8 mouse cellular contexts compared by ENCODE assay signal in the genomic region with DNA sequence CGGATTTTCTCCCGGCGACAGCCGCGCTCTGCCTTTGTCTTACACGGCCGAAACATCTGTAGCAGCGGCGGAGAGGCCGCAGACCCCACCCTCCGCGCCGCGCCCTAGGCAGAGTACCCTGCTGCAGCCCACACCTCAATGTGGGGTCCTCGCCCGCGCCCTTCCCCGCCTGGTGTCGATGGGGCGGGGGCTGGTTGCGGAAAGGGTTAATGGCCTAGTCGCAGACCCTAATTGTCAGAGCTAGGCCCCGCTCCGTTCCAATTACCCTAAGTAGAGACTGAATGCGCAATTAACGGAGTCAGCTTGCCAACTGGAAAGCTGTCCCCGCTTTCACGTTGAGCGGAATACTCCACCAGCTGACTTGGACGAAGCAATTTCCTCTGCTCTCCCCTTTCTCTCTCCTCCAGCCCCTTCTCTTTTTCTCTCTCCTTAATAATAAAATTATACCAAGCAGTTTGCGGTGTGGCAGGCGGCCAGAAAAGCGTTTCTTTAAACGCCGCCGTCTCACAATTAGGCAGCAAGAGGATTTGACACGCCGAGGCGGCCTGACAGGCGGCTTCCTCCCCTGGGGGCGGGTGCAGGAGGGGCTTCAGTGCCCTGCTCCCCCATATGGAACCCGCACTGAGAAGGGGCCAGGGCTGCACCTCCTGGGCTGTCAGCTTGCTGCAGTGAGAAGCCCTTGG. TPM values are rescaled to one million over a fixed set of nuclear protein-coding genes. Genes with fewer than 3 reads are reported as not detected.
DNase-seq lines count a peak whose midpoint lies in the region; ATAC-seq and TF ChIP-seq lines count a peak whose summit lies in the region.

No protein-coding gene starts in this region.

- intact Hi-C loops in gastrocnemius, postnatal 36 days (cut with DNase I), result loop anchor here (5.0 kb wide), 1 partner anchor 70 kb away; a partner anchor contains a TSS

- ATAC-seq in neural tube, embryonic 11.5 days (ENCODE audit: insufficient read depth, low FRiP score, low TSS enrichment), result peak; percentile 32
- no peak for ATAC-seq in heart, postnatal 0 days (ENCODE audit: insufficient read depth, low read depth)
- ATAC-seq in liver, embryonic 15.5 days (ENCODE audit: insufficient read depth), result no peak

- H3K9ac ChIP-seq in neural tube, embryonic 11.5 days (ENCODE audit: low read length), result peak overlapping the region; percentile 64
- peak overlapping the region; percentile 68 for H3K9ac ChIP-seq in heart, postnatal 0 days (replicated peaks; ENCODE audit: low read depth, low read length)
- H3K9ac ChIP-seq in liver, embryonic 15.5 days, result peak overlapping the region; percentile 63; the same call in 1 of the 2 replicates

- H3K9me3 ChIP-seq in neural tube, embryonic 11.5 days (ENCODE audit: control insufficient read depth, low read length), result no peaks in the 10 kb centered on the region
- H3K9me3 ChIP-seq in embryonic facial prominence, embryonic 10.5 days, result no peaks in the 10 kb centered on the region
- H3K9me3 ChIP-seq in heart, postnatal 0 days (replicated peaks; ENCODE audit: control insufficient read depth, low read length), result no peaks in the 10 kb centered on the region
- no peaks in the 10 kb centered on the region for H3K9me3 ChIP-seq in liver, embryonic 15.5 days (replicated peaks)

- no peaks in the 10 kb centered on the region for H3K27me3 ChIP-seq in neural tube, embryonic 11.5 days (ENCODE audit: control insufficient read depth, insufficient read depth, low read length)
- no peaks in the 10 kb centered on the region for H3K27me3 ChIP-seq in embryonic facial prominence, embryonic 10.5 days (replicated peaks; ENCODE audit: low read depth, poor library complexity, severe bottlenecking)
- H3K27me3 ChIP-seq in heart, postnatal 0 days (ENCODE audit: control insufficient read depth, insufficient read depth, low read length), result no peaks in the 10 kb centered on the region
- H3K27me3 ChIP-seq in liver, embryonic 15.5 days, result peaks cover 29% of the 10 kb centered on the region

- 2% methylated on average over 41 of the region's 42 CpGs for WGBS in neural tube, embryonic 11.5 days
- WGBS in embryonic facial prominence, embryonic 10.5 days, result under 1% methylated on average over 42 of the region's 42 CpGs
- 1% methylated on average over 41 of the region's 42 CpGs for WGBS in heart, postnatal 0 days
- 5% methylated on average over 42 of the region's 42 CpGs for WGBS in liver, embryonic 15.5 days (ENCODE audit: insufficient replicate concordance)

- H3K4me3 ChIP-seq in neural tube, embryonic 11.5 days (ENCODE audit: low read depth, low read length), result peak overlapping the region; percentile 59
- H3K4me3 ChIP-seq in embryonic facial prominence, embryonic 10.5 days, result peak overlapping the region; percentile 80
- H3K4me3 ChIP-seq in heart, postnatal 0 days (ENCODE audit: low read depth, low read length), result peak overlapping the region; percentile 63
- peak overlapping the region; percentile 66 for H3K4me3 ChIP-seq in liver, embryonic 15.5 days (replicated peaks)

- peak overlapping the region; percentile 94 for H3K27ac ChIP-seq in neural tube, embryonic 11.5 days (ENCODE audit: low read depth, low read length)
- peak overlapping the region; percentile 93 for H3K27ac ChIP-seq in embryonic facial prominence, embryonic 10.5 days (replicated peaks)
- H3K27ac ChIP-seq in heart, postnatal 0 days (ENCODE audit: low read depth), result peak overlapping the region; percentile 98
- H3K27ac ChIP-seq in liver, embryonic 15.5 days (replicated peaks), result no peak overlapping the region

- H3K4me2 ChIP-seq in neural tube, embryonic 11.5 days (ENCODE audit: low read depth), result peak overlapping the region; percentile 100
- peak overlapping the region; percentile 90 for H3K4me2 ChIP-seq in heart, postnatal 0 days (ENCODE audit: low read depth, low read length)
- peak overlapping the region; percentile 99 for H3K4me2 ChIP-seq in liver, embryonic 15.5 days

- H3K4me1 ChIP-seq in neural tube, embryonic 11.5 days (ENCODE audit: control insufficient read depth, insufficient read depth, low read length), result peaks cover 40% of the 10 kb centered on the region
- peaks cover 98% of the 10 kb centered on the region for H3K4me1 ChIP-seq in embryonic facial prominence, embryonic 10.5 days
- H3K4me1 ChIP-seq in heart, postnatal 0 days (ENCODE audit: control insufficient read depth, insufficient read depth), result peaks cover 64% of the 10 kb centered on the region
- peaks cover 91% of the 10 kb centered on the region for H3K4me1 ChIP-seq in liver, embryonic 15.5 days (replicated peaks)

- H3K36me3 ChIP-seq in neural tube, embryonic 11.5 days (ENCODE audit: control insufficient read depth, insufficient read depth, low read length), result no peaks in the 10 kb centered on the region
- H3K36me3 ChIP-seq in embryonic facial prominence, embryonic 10.5 days (replicated peaks), result peaks cover 43% of the 10 kb centered on the region
- H3K36me3 ChIP-seq in heart, postnatal 0 days (replicated peaks; ENCODE audit: control insufficient read depth, insufficient read depth, low read length), result no peaks in the 10 kb centered on the region
- no peaks in the 10 kb centered on the region for H3K36me3 ChIP-seq in liver, embryonic 15.5 days (replicated peaks)

- no peak for TF ChIP-seq CTCF in heart, postnatal 0 days (IDR thresholded peaks at IDR 0.05; ENCODE audit: low read depth)

- DNase-seq in neural tube, embryonic 11.5 days (ENCODE audit: low spot score), result peak; percentile 59
- no peak for DNase-seq in neural tube, embryonic 10.5 days (ENCODE audit: extremely low spot score, low spot score)
- DNase-seq in embryonic facial prominence, embryonic 10.5 days (ENCODE audit: low spot score), result peak; percentile 71
- DNase-seq in heart, postnatal 0 days (ENCODE audit: low spot score), result no peak
- DNase-seq in kidney, postnatal 4 days, result peak; percentile 81 to 86
- peak; percentile 69 for DNase-seq in right cerebral cortex, adult 18-20 months
- no peak for DNase-seq in gastrocnemius, postnatal 36 days

- TF ChIP-seq EP300 in heart, postnatal 0 days (IDR thresholded peaks at IDR 0.05; ENCODE audit: low read depth), result no peak

RNA-seq across cellular contexts. Expression of a gene that starts 45.3 kb away (rescaled TPM):
- 53.3 and 54.7 TPM in 2 replicates for polyA plus RNA-seq in neural tube, embryonic 11.5 days (2014; fragmentation: Nextera tagmentation; extraction: Ambion mirVana)
- polyA plus RNA-seq in embryonic facial prominence, embryonic 10.5 days (2016; fragmentation: Nextera tagmentation; extraction: Ambion mirVana), result 50.9 and 52.1 TPM in 2 replicates
- total RNA-seq in heart, postnatal 0 days (2014; rRNA removed; ENCODE audit: low replicate concordance), result 77.2 and 81.7 TPM in 2 replicates
- 29.9 and 31.0 TPM in 2 replicates for polyA plus RNA-seq in heart, postnatal 0 days (2015; fragmentation: Nextera tagmentation; extraction: Ambion mirVana)
- polyA plus RNA-seq in liver, embryonic 15.5 days (2015; fragmentation: Nextera tagmentation; extraction: Ambion mirVana), result 53.5 and 60.6 TPM in 2 replicates
- 10 to 100 TPM; 18.4 to 21.0 TPM for total RNA-seq in gastrocnemius, postnatal 36 days (2021)

Comparison
In these comparisons a context has a peak if more than half of its experiments do, and no peak if none do; other contexts are left out.
1. DNase-seq: peak in neural tube, embryonic 11.5 days (single experiment), embryonic facial prominence, embryonic 10.5 days (single experiment), kidney, postnatal 4 days (2 of 2) and right cerebral cortex, adult 18-20 months (single experiment); none in neural tube, embryonic 10.5 days (single experiment), heart, postnatal 0 days (single experiment) and gastrocnemius, postnatal 36 days (0 of 2).
2. Peak in every context shown above with its lines, with median percentiles within 50 percentile points of each other: H3K4me2 ChIP-seq, H3K4me3 ChIP-seq and H3K9ac ChIP-seq.